Mouse (Mus musculus) large intestine, adult 2 months (tissue): ENCODE results near the gene Cspg5. TPM values are rescaled to one million over a fixed set of nuclear protein-coding genes. Genes with fewer than 3 reads are reported as not detected.

Experiments
- DNase-seq: peaks from one replicate; pipeline ENCODE4 v3.0.0-alpha.2; 2012; ENCODE audit warnings: low read depth, low spot score
- WGBS: fragments of 180-500 bp; shearing (Covaris S2); methylation state at CpG from one replicate; pipeline ENCODE4 v1.1.7; 2018; 5-methylcytosine and 5-hydroxymethylcytosine counted together
- polyA plus RNA-seq: library from polyadenylated mRNA; depleted of rRNA; stranded (reverse); fragments of >200 nt; gene quantifications from 2 replicates; pipeline ENCODE4 v1.2.3, GENCODE M21; 2012; rRNA removed

Gene Cspg5
- 0.25 and 0.45 TPM in 2 replicates for polyA plus RNA-seq

DNA sequence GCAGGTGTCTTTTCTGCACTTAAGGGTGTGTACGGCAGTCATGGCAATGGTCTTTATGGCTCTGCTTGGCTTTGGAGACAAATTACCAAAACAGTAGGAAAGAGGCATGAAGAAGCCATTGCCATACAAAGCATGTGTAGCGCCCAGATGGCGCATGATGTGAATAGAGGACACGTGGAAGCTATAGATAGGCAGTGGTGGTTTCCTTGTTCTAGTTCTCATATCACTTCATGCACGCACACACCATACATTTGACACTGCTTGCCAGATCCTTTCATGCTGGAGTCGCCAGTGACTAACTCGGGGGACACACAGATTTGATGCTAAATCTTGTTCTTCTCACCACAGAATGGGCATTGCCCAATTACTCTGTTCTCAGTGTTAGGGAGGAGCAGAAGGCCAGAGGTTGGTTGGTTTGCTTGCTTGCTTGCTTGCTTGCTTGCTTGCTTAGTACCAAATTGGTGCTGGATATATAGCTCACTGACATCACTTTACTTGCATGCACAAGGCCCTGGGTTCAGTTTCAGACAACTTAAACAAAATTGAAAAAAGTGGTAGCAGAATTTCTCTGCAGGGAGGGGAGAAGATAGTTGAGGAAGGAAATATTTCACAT is at the start of gene Cspg5:
Gene Cspg5, plus strand, starts transcription at position 563 of the 613 bp plus-strand sequence.
- no peak for DNase-seq
- 82% methylated on average over 7 of the region's 7 CpGs for WGBS

DNA sequence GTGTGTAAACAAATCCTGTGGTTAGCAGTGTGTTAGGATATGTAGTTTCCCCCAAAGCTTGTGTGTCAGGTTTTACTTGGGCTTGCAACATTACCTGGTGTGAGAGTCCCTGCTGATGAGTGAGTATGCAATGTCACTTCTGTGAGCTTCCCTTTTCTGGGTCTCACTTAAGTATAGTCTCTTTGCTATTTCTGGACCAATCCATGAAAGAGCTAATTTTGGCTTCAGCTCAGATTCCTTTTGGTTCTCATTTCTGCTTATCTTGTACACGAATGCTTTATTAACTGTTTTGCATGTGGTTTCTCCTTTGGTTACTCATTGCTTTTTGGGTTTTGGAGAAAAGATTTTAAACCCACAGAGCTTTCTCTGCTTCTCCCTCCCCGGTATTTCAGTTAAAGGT is 43.7 kb upstream of the Cspg5 start:
- WGBS = 73% methylated on average over 2 of the region's 2 CpGs
- no peak for DNase-seq

DNA sequence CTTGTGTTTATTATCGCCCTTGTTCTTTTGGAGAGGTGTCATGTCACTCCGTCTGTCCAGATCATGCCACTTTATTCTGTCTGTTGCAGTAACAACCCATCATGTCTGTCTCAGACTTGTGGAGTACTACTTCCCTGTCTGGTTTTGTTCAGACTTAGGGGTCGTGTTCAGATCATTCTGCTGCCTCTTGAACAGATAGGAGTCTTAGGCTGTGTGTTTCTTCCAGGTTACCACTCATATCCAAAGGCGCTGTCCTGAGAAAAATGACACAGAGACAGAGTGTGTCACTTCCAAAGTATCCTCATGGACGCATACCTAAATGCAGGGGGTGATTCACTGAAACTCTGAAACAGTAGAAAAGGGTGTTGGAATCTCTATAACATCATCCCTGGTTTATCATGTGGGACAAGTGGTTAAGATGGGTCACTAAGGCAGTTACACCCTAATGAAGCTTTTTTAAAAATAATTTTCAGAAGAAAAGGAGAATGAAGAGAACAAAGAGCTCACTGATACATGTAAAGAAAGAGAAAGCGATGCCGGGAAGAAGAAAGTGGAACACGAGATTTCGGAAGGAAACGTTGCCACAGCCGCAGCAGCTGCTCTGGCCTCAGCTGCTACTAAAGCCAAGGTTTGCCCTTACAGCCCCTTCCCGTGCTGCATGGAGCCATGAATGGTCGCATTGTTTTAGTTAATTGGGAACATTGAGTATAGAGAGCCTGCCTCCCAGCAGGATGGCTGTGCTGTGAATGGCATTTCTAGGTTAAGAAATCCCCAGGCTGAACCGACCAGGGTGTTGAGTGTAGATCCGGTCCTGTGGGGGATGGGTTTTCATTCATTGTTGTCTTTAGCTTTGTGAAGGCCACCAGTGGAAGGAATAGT is 37.8 kb upstream of the Cspg5 start:
- WGBS = 76% methylated on average over 15 of the region's 15 CpGs
- DNase-seq = no peak

DNA sequence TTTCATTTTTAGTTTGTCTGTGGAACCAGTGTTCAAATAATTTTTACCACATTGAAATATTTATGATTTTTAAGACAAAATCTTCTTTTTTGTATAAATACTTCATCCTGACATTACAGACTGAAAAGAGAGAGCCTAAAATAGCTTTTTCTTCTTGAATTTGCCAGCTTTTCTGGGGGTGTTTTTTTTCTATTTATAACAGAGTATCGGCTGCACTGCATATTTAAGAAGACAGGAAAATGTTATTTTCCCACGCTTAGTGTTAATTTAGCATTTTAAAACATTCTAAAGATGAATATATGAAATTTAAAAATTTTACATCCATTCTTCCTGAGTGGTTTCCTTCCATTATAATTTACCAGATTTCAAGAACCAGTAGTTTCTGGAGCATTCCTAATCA is 37.1 kb upstream of the Cspg5 start:
- 93% methylated on average over 2 of the region's 2 CpGs for WGBS
- DNase-seq = no peak

DNA sequence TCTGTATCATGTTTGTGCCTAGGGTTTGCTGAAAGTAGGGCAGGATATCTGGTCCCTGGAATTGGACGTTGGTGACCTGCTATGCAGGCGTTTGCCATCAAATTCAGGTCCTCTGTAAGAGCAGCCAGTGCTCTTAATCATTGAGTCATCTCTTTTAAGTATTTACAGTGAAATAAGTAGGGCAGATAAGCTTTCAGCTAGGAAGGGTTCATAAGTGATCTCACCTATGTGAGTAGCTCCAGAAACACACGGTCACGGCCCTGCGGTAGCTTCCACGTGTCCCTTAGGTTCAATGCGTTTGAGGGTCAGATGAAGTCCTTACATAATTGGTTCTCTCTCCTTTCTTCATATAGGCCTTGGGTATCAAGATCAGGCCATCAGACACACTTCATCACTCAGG is 35.3 kb upstream of the Cspg5 start:
- WGBS = 73% methylated on average over 7 of the region's 7 CpGs
- DNase-seq = no peak

DNA sequence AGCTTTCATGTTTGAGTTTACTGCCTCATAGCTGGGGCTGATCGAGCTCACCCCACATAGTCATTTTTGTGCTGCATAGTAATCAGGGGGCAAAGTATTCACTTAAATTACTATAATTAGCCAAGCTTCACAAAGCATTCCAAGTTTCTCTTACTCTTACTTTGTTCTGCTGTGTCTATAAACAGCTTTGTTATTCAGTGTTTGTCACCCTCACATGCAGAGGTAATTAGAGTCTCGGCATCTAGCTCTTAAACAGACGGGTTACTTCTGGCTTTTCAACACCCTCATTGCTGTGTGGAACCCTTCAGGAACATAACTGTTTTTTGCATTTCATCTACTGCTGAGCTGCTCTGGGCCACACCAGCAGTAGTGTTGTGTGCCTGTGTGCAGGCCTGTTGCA is 34.6 kb upstream of the Cspg5 start:
- DNase-seq = no peak
- WGBS = 89% methylated on average over 3 of the region's 3 CpGs

DNA sequence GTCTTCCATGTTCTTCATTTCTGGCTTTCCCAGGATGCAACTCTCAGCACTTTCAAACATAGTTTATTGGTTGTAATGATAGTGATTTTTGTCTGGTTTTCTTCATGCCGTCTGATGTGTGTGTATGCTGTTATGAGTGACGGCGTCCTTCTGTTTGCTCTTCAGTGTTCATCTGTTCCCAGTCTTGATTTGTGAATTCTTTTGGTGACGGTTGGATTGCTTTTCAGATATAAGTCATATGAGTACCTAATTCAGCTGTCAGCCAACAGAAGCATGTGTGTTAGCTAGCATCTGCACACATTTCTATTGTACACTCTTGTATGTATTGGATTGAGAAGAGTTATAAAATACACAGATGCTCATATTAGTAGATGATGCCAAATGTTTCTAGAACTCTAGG is 19.3 kb upstream of the Cspg5 start:
- DNase-seq = no peak
- 88% methylated on average over 4 of the region's 4 CpGs for WGBS

DNA sequence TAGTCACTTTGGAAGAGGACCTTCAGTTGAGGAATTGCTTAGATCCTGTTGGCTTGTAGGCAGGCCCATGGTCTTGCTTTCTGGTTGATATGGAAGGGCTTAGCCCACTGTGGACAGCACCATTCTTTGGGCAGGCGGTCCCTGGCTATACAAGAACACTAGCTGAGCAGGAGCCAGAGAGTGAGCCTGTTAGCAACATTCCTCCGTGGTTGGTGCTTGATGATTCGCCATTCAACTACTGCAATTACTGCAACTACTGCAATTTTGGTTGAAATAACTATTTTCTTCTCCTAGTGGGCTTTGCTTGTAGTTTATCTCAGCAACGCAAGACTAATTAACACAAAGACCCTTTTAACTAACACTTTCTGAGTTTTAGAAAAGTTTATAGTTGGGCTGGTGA is 17.4 kb upstream of the Cspg5 start:
- whole genome bisulfite sequencing = 90% methylated on average over 4 of the region's 4 CpGs

DNA sequence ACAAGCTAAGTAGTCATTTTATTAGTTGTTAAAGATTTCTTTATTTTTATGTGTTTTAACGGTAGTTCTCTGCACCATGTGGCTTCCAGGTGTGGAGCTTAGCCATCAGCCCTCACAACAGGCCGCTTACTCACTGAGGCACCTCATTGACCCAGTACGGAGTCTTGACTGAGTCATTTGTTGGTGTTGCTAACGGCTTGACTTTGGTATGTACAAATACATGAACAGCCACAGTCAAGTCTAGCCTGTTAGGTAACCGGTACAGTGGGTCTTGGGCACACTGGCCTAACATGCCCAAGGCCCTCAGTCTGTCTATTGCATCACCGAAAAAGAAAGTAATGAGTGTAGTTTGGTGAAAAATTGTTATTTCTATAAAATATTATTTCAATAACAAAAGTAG is 14.9 kb upstream of the Cspg5 start:
- 81% methylated on average over 6 of the region's 6 CpGs for WGBS
- no peak for DNase-seq

More for the DNA sequence above, 17.4 kb upstream of the Cspg5 start:
- no peak for DNase-seq

DNA sequence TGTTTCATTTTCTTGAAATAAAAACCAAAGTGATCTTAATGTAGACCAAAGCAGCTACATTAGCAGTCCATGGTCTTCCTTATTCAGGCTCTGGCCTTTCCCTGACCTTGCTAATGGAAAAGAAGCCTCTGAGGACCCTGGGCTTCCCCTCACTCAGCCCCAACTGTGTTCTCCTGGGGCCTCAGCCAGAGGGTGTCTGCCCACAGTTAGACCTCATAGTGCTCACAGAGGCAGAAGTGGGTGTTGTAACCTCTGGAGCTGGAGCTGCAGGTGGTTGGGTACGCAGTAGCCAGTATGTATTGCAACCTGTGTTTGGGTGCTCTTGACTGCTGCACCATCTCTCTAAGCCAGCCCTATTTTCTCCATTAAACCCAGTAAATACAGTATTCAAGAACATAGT is 14.5 kb upstream of the Cspg5 start:
- WGBS = 95% methylated on average over 1 of the region's 1 CpGs
- no peak for DNase-seq

DNA sequence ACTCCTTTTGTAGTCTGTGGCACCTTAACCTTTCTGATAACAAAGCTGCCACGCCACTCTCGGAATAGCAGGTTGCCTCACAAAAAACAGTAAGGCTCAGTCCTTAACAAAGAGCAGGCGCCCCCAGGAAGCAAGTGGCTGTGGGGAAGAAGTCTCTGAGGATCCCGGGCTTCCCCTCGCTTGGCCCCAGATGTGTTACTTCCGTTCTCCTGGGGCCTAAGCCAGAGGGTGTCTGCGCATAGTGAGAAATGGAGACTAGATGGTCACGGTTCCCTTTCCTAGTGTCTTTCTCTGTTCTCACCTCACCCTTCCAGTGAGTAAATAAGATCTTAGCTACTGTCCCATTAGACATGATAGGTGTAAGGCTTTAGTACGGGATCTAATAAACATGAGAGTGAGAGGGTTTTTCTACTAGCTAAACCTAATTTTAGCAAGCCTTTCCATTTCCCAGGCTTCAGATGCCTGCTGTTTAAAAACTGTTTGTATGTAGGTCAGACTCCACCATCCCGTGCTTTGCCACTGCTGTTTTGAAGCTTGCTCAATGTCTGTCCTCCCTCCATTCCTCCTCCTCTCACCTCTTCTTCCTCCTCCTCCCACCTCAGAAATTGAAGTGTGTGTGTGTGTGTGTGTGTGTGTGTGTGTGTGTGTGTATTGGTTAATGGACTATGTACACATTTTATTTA is 13.9 kb upstream of the Cspg5 start:
- 80% methylated on average over 10 of the region's 10 CpGs for WGBS
- no peak for DNase-seq

DNA sequence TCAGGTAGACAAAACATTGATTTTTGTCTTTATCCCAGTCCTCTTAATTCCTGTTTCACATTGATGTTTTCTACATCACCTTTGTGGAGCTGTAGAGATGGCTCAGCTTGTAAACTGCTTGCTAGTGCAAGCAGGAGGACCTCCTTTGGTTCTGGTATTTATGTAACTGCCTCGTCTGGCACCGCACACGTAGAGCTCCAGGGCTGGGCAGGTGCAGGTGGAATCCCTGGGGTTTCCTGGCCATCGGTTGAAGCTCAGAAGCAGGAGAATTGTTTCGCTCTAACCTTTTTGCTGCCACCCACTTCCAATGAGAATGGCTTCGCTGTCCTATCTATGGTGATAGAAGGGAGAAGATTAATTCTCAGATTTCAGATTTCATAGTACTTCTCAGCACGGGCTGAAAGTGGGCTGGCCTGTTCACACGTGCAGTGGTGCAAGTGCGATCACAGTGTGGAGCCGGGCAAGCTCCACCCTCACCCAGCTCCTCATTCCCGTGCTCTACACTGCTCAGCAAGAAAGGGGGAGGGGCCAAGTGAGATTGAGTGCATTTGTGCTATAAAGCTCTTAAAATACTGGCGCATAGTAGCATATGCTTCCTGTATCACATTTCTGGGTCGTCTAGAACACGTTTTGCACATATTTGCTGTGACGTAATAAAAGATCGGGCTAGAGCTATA is 13.1 kb upstream of the Cspg5 start:
- DNase-seq = no peak
- WGBS = 62% methylated on average over 16 of the region's 16 CpGs

DNA sequence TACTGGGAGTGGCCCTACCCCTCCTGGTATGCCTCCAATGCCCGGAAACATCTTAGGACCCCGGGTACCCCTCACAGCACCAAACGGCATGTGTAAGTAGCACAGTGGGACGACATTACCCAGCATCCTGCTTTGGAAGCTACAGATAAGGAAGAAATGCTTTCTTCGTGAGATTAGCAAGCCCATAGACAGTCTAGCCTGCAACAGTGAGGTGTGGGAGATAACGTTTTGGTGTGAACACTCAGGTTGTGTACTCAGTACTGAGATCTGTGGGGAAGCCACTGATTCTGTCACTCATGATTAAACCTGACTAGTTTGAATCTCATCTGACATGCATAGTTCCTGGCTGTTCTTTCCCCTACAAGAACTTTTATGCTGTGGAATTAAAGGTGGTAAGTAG is 8.6 kb upstream of the Cspg5 start:
- DNase-seq = no peak
- 95% methylated on average over 6 of the region's 6 CpGs for WGBS

DNA sequence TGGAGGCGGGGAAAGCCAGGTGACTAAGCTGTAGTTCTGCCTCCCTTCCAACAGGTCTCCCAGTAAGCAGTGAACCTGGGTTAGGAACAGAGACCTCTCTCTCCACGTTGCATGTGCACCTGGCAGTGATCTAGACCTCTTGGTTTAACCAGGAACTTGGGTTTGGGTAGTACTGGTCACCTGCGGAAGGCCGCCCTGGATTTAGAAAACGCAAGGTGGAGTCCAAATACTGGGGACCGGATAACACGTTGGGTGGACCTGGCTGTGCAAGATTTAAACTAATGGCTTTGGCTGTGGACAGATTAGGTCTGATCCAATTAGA is 945 bp downstream of the Cspg5 start:
- no peak for DNase-seq
- 12% methylated on average over 7 of the region's 7 CpGs for WGBS

DNA sequence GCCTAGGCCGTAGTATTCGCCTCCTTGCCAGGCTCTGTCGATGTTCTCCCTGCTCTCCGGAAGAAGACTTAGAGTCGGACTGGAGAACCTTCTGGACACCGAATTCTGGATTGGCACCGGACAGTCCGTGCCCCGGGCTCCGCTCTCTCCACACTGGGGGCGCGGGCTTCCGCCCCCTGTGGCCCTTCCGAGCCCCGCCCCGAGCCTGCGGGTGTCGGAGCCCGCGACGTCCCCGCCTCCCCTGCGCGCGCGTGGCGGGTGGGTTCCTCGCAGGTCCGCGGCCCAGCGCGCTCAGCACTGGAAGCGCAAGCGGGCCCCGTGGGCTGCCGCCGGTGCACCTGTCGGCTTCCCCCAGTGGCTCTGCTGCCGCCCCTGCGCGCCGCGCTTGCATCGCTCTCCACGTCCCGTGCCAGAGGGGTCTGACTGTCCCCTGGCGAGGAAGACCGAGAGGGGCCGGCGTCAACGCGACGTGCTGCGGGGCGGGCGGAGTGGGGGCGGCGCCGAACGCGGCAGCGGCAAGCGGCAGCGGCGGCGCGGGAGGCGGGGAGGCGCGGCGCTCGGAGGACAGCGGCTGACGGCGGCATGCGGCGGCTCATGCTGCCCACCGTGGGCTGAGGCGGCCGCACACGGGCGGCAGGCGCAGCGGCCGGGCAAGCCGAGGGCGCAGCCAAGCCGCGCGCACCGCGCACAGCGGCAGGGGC is 1.5 kb downstream of the Cspg5 start:
- under 1% methylated on average over 93 of the region's 93 CpGs for WGBS

DNA sequence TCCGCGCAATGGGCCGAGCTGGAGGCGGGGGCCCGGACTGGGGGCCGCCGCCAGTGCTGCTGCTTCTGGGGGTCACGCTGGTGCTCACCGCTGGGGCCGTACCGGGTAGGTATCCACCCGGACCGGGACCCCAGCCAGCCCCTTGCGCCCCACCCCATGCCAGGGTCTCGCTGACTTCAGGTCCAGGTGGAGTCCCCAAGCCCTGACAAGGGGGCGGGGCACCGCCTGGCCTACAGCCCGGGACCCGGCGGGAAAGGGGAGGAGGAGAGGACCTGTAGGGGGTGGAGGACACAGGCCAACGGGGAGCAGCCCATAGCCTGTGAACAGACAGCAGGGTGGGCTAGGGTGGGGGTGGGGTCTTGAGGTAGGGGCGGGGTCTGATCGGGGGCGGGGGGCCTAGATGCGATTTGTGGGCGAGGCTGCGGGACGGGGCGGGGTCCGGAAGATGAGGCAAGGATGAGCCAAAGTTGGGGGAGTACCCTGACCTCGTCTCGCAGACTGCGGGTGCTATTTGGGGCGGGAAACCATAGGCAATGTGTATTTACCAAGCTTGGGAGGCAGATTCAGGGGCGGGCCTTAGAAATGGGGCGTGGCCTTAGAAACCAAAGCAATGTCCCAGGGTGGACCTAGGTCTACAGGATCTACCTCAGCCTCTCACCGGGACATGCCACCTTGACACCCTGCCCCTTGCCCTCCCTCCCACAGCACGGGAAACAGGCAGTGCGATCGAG is 2.2 kb downstream of the Cspg5 start:
- DNase-seq = no peak

More for the DNA sequence above, 1.5 kb downstream of the Cspg5 start:
- DNase-seq = no peak

DNA sequence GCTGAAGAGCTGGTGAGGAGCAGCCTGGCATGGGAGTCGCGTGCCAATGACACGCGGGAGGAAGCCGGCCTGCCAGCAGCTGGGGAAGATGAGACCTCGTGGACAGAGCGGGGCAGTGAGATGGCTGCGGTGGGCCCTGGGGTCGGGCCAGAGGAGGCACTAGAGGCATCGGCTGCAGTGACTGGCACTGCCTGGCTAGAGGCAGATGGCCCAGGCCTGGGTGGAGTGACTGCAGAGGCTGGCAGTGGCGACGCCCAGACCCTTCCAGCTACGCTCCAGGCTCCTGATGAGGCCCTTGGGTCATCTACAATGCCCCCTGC is 2.7 kb downstream of the Cspg5 start:
- 34% methylated on average over 13 of the region's 13 CpGs for WGBS
- no peak for DNase-seq

More for the DNA sequence above, 2.2 kb downstream of the Cspg5 start:
- 1% methylated on average over 39 of the region's 40 CpGs for WGBS

DNA sequence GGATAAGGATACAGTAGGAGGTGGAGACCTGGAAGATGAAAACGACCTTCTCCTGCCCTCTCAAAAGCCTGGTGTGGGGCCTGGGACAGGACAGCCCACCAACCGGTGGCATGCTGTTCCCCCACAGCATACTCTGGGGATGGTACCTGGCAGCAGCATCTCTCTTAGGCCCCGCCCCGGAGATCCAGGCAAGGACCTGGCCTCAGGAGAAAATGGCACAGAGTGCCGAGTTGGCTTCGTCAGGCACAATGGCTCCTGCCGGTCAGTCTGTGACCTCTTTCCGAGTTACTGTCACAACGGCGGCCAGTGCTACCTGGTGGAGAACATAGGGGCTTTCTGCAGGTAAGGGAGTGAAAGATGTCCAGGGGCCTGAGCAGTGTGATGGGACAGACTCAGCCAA is 3.5 kb downstream of the Cspg5 start:
- DNase-seq = no peak
- 91% methylated on average over 10 of the region's 10 CpGs for WGBS

DNA sequence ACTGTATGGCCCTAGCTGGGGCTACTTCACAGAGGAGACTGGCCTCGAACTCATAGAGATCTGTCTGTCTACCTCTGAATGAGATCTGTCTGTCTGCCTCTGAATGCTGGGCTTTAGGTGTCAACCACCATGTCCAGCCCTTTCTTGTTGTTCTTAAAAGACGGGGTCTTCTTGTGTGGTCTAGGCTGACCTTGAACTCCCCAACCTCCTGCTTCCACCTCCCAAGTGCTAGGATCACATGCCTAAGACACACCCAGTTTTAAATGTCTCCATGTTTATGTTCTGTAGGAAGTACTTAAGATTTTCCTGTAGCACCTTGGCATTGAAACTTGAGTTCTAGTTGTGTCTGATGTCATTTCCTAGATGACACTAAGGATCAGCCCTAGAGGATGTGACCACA is 5.3 kb downstream of the Cspg5 start:
- 77% methylated on average over 2 of the region's 2 CpGs for WGBS
- no peak for DNase-seq
